Mouse (Mus musculus) adrenal gland, postnatal 14 days (tissue): ENCODE measurements at regions not wholly inside any gene's neighbourhood (a gene's known extent, or its start where the extent isn't known, plus 50 kb on each side); places are given as distances from the start of the nearest gene placed in this dataset.

ENCODE experiments used
- DNase-seq: peaks from one replicate; pipeline ENCODE4 v3.0.0; 2021; ENCODE audit warnings: mixed read lengths

DNA sequence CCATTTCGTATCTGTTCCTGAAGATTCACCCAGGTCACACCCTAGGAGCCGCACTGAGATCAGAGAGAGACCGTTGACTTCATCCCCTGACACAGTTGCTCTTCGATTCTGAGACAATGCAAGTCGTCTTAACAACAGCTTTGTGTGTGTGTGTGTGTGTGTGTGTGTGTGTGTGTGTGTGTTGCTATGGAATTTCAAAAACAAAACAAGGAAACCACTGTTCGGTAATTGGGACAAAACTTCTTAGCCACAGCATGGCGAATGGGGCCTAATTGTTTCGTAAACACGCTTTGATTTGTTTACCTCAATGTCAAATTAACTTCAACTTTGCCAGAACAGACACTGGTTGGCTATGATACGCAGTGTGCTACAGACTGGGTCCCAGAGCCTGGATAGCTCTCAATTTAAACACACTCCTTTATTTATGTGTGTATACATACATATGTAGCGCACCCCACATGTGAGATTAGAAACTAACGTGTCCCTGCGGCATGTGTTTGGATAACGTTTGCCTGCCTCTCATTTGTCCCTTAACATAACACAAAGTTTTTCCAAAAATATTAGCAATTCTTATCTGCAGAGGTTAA is 176.1 kb upstream of the Spred2 start:
- DNase-seq = no peak

DNA sequence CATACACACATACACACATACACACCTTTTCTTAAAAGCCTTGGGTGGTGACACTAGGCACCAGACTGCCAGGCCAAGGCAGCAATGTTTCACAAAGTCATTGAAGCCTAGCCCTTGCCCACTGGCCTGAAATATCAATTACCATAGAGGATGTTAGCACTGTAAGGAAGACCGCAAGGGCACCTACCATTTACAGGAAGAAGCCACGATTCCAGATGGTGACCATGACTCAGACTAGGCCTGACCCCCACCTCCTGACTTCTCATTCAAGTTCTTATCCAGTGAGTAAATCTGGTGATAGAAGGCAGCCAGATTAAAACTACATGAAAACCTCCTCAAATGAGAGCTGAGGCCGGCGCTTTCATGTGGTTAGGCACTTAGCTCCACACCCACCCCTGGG is 165.3 kb upstream of the Spred2 start:
- DNase-seq = no peak

DNA sequence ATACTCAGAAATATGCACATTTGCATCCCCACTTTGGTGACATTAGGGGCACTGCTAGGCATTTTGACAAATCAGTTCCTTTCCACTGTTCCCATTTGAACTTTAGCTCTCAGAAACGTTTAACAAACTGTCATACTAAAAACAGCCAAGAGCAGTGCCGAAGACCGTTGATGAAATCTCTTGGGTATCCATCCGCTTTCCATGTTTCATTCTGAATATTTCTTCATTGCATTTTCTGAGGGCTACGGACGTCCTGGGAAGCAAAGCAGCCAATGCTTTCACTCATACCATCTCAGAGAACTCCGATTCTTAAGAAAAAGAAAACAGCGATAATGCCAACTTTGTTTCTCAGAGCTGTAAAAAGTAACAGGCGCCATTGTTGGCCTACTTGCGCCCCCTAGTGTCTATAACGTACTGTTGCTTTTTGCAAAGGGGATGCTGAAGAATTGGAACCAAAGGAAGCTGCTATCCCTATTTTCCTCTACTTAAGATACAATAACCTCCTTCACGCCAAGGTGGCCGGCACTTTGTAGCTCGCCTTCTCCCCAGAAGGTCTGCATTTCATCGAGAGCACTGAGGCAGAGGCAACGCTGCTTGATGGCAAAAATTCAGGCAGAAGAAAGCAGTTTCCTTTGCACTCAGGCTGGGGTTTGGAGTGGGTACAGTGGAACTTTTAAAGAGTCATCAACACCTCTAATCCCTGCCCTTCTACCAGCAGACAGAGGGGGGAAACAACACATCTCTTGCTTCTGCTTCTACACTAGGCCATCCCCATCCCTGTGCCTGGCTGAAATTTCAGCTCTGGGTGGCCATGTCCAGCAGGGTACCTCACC is 163.1 kb upstream of the Spred2 start:
- peak; percentile 79 for DNase-seq

DNA sequence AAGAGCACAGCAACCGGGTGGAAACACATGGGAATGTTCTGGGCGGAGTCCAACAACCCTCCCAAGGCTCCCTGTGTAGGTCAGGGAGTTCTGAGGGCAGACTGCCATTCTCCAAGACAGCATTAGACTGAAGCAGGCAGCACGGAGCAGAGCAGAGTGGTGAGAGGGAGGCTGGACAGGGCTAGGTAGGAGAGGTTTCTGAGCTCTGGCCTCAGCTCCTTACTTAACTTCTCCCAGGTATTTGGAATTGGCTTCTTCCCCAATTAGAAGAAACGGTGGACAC is 162.5 kb upstream of the Spred2 start:
- DNase-seq = peak; percentile 61

DNA sequence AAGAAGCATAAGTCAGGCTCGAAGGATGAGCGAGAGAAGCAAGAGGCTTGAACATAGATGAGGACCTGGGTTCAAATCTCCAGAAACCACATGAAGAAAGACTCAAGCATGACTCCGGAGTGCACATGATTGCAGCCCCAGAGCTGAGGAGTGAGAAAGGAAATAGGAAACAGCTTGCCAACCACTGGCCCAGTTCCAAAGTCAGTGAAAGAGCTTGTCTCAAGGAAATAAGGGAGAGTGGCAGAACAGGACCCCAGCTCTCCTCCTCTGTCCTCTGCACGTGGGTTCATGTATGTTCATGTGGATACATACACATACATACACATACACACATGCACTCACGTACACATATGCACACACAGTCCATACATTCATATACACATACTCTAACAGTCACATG is 156.9 kb upstream of the Spred2 start:
- no peak for DNase-seq

GRCm38 (mm10) chr11:19767871-19768270 is 156.3 kb upstream of the Spred2 start:
- no peak for DNase-seq

DNA sequence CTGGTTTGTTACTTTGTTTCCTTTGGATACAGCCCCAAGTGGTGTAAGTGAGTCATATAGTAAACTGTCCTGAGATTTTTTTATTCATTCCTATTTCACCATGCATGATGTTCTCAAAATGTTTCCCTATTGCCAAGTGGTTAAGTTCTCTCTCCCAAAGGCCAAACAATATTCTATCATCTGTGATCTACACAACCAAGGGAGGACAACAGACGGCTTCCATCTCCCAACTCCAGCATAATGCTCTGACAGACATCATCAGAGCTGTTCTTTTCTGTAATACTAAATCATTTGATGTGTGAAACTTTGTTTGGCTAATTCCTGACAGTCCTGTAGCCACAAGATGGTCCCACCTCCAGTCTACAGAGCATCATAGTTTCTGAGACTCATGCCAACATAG is 155.2 kb upstream of the Spred2 start:
- DNase-seq = no peak

GRCm38 (mm10) chr11:19774010-19774409 is 150.2 kb upstream of the Spred2 start:
- peak; percentile 39 for DNase-seq

GRCm38 (mm10) chr11:19775741-19776140 is 148.4 kb upstream of the Spred2 start:
- DNase-seq = no peak

DNA sequence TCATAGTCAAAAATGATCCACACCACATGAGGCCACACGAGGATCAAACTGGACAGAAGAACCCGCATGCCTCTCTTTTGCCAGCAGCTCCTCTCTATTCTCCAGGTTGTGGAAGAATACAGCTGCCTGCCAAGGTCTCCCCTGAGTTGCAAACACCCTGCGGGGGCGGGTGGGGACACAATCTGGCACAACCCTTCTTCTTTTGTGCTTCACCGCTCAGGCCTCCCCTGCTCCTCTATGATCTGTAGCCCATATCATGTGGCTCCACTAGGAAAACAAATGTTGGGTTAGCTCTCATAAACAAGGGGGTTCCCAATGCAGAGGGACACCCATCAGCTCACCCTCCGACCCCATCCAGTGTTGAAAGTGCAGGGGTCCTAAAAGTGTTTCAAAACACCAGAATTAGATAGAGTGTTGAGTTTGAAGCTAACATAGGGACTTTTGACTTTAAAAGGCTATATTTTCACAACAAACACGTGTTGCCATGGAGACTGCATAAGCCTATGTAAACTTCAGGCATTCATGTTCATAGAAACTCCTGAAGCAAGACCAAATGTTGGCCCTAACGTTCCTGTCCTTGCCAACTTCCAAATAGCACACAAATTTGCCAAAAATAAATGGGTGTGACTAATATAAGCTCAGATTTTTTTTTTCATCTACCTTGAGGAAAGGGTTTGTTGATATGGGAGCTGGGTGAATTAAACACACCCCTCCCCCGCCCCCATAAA is 147.5 kb upstream of the Spred2 start:
- peak; percentile 16 for DNase-seq

GRCm38 (mm10) chr11:19778191-19778590 is 146.0 kb upstream of the Spred2 start:
- DNase-seq = no peak

DNA sequence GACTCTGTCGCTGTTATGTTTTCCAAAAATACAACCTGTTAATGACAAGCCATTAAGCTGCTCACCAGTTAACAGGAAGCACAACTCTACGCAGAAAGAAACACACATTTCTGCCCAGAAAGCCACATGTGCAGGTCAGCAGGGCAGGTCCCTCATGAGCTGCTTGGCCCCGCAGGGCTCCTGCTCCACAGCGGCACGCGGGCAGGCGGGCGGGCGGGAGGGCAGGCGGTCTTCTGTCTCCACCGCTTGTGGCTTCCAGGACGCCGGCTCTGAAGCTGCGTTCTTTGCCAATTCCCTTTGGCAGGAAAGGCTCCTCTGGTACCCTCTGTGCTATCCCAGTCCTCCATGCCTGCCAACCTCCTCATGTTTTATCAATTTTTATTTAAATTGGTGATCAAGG is 139.1 kb upstream of the Spred2 start:
- DNase-seq = peak; percentile 21

DNA sequence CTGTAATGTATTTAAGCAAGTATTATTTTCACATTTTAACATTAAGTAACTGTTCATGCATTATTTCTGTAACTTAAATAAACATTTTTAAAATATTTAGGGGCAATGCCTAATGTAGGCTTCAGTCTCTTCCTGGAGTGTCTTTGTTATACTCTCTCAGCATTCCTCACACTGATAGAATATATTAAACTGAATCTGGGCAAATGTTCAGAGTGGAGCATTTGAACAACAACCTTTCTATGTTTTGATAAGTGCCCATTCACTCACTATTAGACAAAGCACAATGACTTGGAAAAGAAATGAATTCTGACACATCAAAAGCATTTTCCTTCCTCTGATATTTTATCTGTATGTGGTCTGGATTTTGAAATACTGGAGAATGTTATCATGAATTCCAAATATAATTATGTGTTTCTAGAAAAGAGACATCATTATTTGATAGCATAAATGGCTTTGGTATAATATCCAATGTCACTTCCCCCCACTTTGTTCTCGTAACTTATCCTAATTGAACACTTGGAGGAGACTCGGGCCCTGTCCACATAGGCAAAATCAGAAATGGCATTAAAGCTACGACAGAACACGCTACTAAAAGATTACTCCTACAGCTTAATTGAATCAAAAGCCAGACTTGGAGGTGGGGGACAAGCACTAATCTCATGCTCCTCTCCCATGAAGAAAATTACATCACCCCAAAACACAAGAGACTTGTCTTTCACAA is 127.1 kb upstream of the Spred2 start:
- no peak for DNase-seq

DNA sequence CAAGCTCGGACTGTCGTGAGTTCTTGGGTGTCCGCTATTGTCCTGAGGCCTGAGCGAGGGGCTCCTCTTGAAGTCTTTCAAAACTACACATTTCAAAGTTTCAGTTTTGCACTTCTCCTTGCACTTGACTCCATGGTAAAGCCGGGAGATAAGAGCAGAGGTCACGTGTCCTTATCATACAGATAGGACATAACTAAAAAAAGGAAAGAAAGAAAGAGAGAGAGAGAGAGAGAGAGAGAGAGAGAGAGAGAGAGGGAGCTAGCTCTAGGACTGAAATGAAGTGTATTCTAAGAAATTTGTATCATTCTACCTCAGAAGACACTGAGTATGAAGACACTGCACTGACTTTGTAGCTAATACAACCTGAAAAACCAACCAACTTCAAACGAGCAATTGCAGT is 114.8 kb upstream of the Spred2 start:
- no peak for DNase-seq

DNA sequence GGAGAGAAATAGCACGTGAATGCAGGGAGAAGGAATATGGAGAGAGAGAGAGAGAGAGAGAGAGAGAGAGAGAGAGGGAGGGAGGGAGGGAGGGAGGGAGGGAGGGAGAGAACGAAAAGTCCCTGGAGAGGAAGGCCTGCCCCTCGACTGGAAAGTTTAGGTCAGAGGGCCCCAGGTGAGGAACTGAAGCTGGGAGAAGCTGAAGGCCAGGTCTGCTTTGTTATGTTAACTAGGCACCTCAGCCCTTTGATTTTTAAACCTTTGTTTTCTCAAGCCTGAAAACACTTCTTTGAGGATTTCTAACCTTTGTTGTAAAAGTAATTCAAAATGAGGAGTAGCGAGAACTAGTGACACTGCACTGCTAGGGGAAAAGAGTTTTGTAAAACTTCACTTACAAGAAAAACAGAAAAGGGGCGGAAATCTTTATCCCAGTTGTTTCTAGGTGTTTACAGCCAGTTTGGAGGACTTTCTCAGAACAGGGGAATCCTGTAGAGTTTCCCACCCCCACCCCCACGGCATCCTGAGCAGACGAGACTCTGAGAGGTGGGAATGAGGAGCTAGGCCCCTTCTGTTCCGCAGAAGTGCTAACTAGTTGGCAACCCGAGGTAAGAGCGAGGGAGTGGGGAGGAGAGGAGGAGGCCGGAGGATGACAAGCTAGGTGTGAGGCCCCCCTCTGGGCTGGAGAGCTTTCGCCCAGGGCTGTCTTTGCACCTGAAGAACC is 112.7 kb upstream of the Spred2 start:
- DNase-seq = no peak

- DNase-seq = no peak
Observed at GRCm38 (mm10) chr11:19811992-19812690, 112.0 kb upstream of the Spred2 start.

GRCm38 (mm10) chr11:19813549-19813948 is 110.6 kb upstream of the Spred2 start:
- DNase-seq = no peak

DNA sequence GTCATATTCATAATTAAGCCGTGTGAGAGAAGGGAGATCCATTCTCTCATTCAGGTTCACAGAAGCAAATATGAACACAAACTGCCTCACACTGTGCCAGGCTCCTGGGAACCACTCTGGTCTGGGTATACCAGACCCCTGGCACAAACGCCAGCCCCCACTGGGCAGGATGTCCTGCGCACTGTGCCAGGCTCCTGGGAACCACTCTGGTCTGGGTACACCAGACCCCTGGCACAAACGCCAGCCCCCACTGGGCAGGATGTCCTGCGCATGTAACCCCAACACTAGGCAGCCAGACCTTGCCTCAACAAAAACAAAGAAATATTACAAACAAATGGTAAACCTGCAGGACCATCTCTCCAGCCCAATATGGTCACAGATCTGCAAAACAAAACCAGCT is 101.2 kb upstream of the Spred2 start:
- no peak for DNase-seq

DNA sequence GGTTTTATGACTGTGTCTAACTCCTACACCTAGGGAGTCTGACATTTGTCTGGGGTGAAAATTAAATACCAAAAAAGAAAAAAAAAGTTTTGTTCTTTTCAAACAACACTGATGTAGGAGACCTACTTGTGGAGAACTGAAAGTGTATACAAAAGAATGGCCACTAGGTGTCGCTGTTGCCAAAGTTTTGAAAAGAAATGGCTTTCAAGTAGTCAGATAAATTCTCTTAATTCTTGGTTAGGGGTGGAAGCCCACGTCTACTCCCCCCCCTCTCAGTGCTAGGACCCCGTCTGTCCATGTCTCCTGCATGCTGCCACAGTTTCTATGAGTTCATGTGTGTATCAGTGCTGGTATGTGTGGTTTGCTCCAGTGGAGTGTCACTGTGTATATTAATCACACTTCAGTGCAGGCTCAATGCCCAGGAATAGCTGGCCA is 100.7 kb upstream of the Spred2 start:
- peak; percentile 72 for DNase-seq

DNA sequence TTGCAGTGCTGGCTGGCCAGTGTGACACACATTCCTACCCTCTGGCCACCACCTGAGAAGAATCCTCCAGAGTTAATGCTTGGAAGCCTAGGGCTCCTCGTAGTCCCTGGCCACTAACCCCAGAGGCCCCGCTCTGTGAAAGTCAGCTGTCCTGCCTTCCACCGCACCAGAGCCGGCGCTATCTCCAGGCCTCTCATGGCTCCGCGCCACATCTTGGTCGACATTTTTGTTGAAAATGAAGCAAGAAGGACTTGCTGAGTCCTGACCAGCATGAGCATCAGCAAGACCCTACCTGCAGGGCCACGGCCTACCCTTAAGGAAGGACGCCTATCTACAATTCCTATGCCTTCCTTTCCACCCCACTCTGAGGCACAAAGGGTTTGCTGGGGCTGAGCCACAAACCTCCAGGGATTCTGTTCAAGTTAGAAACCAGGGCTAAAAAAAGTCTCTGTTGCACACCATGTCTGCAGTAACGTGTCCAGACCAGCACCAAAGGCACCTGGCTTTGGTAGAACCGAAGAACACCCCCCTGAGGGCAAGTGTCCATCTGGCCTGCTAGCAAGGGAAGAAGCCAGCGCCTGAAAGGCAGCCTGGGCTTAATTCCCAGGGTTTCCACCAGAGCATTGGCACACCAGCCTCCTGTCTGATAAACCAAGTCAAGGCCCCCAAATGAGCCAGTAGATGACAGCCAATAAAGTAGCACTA is 97.5 kb upstream of the Spred2 start:
- DNase-seq = no peak

DNA sequence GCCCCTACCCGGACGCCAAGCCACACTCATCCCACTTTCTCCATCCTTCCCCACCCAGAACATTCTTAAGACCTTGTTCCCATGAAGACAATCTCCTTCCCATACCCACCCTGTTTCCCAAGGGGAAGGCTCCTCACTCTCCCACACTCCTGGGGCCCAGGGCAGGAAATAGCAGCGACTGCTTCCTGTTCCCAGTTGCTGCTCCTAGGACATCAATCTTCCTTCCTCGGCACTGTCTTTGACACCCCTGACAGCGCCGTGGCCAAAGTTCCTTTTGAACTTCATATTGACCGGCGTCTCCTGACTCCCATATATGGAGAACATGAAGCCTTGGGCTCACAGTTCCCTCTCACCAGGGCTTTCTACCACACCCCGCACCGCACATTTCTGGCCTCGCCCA is 96.2 kb upstream of the Spred2 start:
- DNase-seq = no peak
